Mouse (Mus musculus): ENCODE data around the gene Tssc4. TPM values are rescaled to one million over a fixed set of nuclear protein-coding genes. Genes with fewer than 3 reads are reported as not detected.

Gene Tssc4
- polyA plus RNA-seq, 1 experiment from 2014 or later = 109 TPM

GRCm38 (mm10) chr7:143033581-143033980 lies 35.5 kb upstream of the Tssc4 start:
- 71% methylated on average over 4 of the region's 4 CpGs for WGBS
- no peak for ATAC-seq
- Histone ChIP-seq H3K27me3 (replicated peaks; ENCODE audit: control insufficient read depth, insufficient read depth, low read length) (no peaks in the 10 kb centered on the region), H3K36me3 (ENCODE audit: control insufficient read depth, insufficient read depth) (0 out of 2 replicates have a peak, but pooled peaks cover 2% of the 10 kb centered on the region), H3K9ac (replicated peaks; ENCODE audit: low read depth, low read length) (no peak overlapping the region), H3K27ac (ENCODE audit: low read length) (no peak overlapping the region), H3K9me3 (ENCODE audit: control insufficient read depth, low read length) (no peaks in the 10 kb centered on the region), H3K4me2 (ENCODE audit: low read length) (no peak overlapping the region), H3K4me1 (replicated peaks; ENCODE audit: control insufficient read depth, insufficient read depth, low read length) (no peaks in the 10 kb centered on the region), H3K4me3 (replicated peaks; ENCODE audit: low read length) (no peak overlapping the region)

GRCm38 (mm10) chr7:143034112-143034511 lies 34.9 kb upstream of the Tssc4 start:
- 95% methylated on average over 2 of the region's 2 CpGs for WGBS
- H3K27ac ChIP-seq (ENCODE audit: low read length) = no peak overlapping the region

GRCm38 (mm10) chr7:143034519-143035450 lies 34.3 kb upstream of the Tssc4 start:
- Histone ChIP-seq H3K36me3 (ENCODE audit: control insufficient read depth, insufficient read depth) (0 out of 2 replicates have a peak, but pooled peaks cover 2% of the 10 kb centered on the region), H3K27ac (ENCODE audit: low read length) (no peak overlapping the region), H3K4me2 (ENCODE audit: low read length) (no peak overlapping the region), H3K9me3 (ENCODE audit: control insufficient read depth, low read length) (no peaks in the 10 kb centered on the region), H3K9ac (replicated peaks; ENCODE audit: low read depth, low read length) (no peak overlapping the region), H3K4me1 (replicated peaks; ENCODE audit: control insufficient read depth, insufficient read depth, low read length) (no peaks in the 10 kb centered on the region), H3K4me3 (replicated peaks; ENCODE audit: low read length) (no peak overlapping the region), H3K27me3 (replicated peaks; ENCODE audit: control insufficient read depth, insufficient read depth, low read length) (no peaks in the 10 kb centered on the region)
- no peak for ATAC-seq
- 93% methylated on average over 8 of the region's 8 CpGs for WGBS

More at GRCm38 (mm10) chr7:143034112-143034511, 34.9 kb upstream of the Tssc4 start:
- Histone ChIP-seq H3K27me3 (replicated peaks; ENCODE audit: control insufficient read depth, insufficient read depth, low read length) (no peaks in the 10 kb centered on the region), H3K9ac (replicated peaks; ENCODE audit: low read depth, low read length) (no peak overlapping the region), H3K9me3 (ENCODE audit: control insufficient read depth, low read length) (no peaks in the 10 kb centered on the region), H3K4me3 (replicated peaks; ENCODE audit: low read length) (no peak overlapping the region), H3K4me2 (ENCODE audit: low read length) (no peak overlapping the region), H3K36me3 (ENCODE audit: control insufficient read depth, insufficient read depth) (0 out of 2 replicates have a peak, but pooled peaks cover 2% of the 10 kb centered on the region), H3K4me1 (replicated peaks; ENCODE audit: control insufficient read depth, insufficient read depth, low read length) (no peaks in the 10 kb centered on the region)
- ATAC-seq = no peak

- no peaks in the 10 kb centered on the region for H3K4me1 ChIP-seq (replicated peaks; ENCODE audit: control insufficient read depth, insufficient read depth, low read length)
- no peak for ATAC-seq
- 86% methylated on average over 3 of the region's 3 CpGs for WGBS
- no peak overlapping the region for H3K27ac ChIP-seq (ENCODE audit: low read length)
- H3K9ac ChIP-seq (replicated peaks; ENCODE audit: low read depth, low read length) = no peak overlapping the region
- H3K9me3 ChIP-seq (ENCODE audit: control insufficient read depth, low read length) = no peaks in the 10 kb centered on the region
- 0 out of 2 replicates have a peak, but pooled peaks cover 2% of the 10 kb centered on the region for H3K36me3 ChIP-seq (ENCODE audit: control insufficient read depth, insufficient read depth)
- H3K4me3 ChIP-seq (replicated peaks; ENCODE audit: low read length) = no peak overlapping the region
- no peak overlapping the region for H3K4me2 ChIP-seq (ENCODE audit: low read length)
- H3K27me3 ChIP-seq (replicated peaks; ENCODE audit: control insufficient read depth, insufficient read depth, low read length) = no peaks in the 10 kb centered on the region
These were observed 32.3 kb upstream of the Tssc4 start for GRCm38 (mm10) chr7:143036787-143037186.

GRCm38 (mm10) chr7:143037306-143037705 lies 31.7 kb upstream of the Tssc4 start:
- H3K36me3 ChIP-seq (ENCODE audit: control insufficient read depth, insufficient read depth) = 0 out of 2 replicates have a peak, but pooled peaks cover 2% of the 10 kb centered on the region
- no peaks in the 10 kb centered on the region for H3K4me1 ChIP-seq (replicated peaks; ENCODE audit: control insufficient read depth, insufficient read depth, low read length)
- H3K4me2 ChIP-seq (ENCODE audit: low read length) = no peak overlapping the region
- H3K9ac ChIP-seq (replicated peaks; ENCODE audit: low read depth, low read length) = no peak overlapping the region
- WGBS = 94% methylated on average over 4 of the region's 4 CpGs
- H3K4me3 ChIP-seq (replicated peaks; ENCODE audit: low read length) = no peak overlapping the region
- ATAC-seq = no peak
- H3K27me3 ChIP-seq (replicated peaks; ENCODE audit: control insufficient read depth, insufficient read depth, low read length) = no peaks in the 10 kb centered on the region
- H3K9me3 ChIP-seq (ENCODE audit: control insufficient read depth, low read length) = no peaks in the 10 kb centered on the region
- no peak overlapping the region for H3K27ac ChIP-seq (ENCODE audit: low read length)

GRCm38 (mm10) chr7:143038174-143038931 lies 30.7 kb upstream of the Tssc4 start:
- Histone ChIP-seq H3K27me3 (replicated peaks; ENCODE audit: control insufficient read depth, insufficient read depth, low read length) (no peaks in the 10 kb centered on the region), H3K27ac (ENCODE audit: low read length) (no peak overlapping the region), H3K4me2 (ENCODE audit: low read length) (no peak overlapping the region), H3K4me1 (replicated peaks; ENCODE audit: control insufficient read depth, insufficient read depth, low read length) (no peaks in the 10 kb centered on the region), H3K9me3 (ENCODE audit: control insufficient read depth, low read length) (no peaks in the 10 kb centered on the region), H3K36me3 (ENCODE audit: control insufficient read depth, insufficient read depth) (0 out of 2 replicates have a peak, but pooled peaks cover under 1% of the 10 kb centered on the region), H3K4me3 (replicated peaks; ENCODE audit: low read length) (no peak overlapping the region), H3K9ac (replicated peaks; ENCODE audit: low read depth, low read length) (no peak overlapping the region)
- no peak for ATAC-seq
- 93% methylated on average over 3 of the region's 3 CpGs for WGBS

GRCm38 (mm10) chr7:143040561-143040960 lies 28.5 kb upstream of the Tssc4 start:
- ATAC-seq = no peak
- no peak overlapping the region for H3K4me2 ChIP-seq (ENCODE audit: low read length)
- no peak overlapping the region for H3K4me3 ChIP-seq (replicated peaks; ENCODE audit: low read length)
- H3K9me3 ChIP-seq (ENCODE audit: control insufficient read depth, low read length) = no peaks in the 10 kb centered on the region
- H3K27ac ChIP-seq (ENCODE audit: low read length) = no peak overlapping the region
- WGBS = 95% methylated on average over 3 of the region's 3 CpGs
- H3K9ac ChIP-seq (replicated peaks; ENCODE audit: low read depth, low read length) = no peak overlapping the region
- H3K4me1 ChIP-seq (replicated peaks; ENCODE audit: control insufficient read depth, insufficient read depth, low read length) = no peaks in the 10 kb centered on the region
- no peaks in the 10 kb centered on the region for H3K36me3 ChIP-seq (ENCODE audit: control insufficient read depth, insufficient read depth)
- H3K27me3 ChIP-seq (replicated peaks; ENCODE audit: control insufficient read depth, insufficient read depth, low read length) = no peaks in the 10 kb centered on the region

- ATAC-seq = no peak
- no peaks in the 10 kb centered on the region for H3K27me3 ChIP-seq (replicated peaks; ENCODE audit: control insufficient read depth, insufficient read depth, low read length)
- WGBS = 84% methylated on average over 3 of the region's 3 CpGs
- no peaks in the 10 kb centered on the region for H3K9me3 ChIP-seq (ENCODE audit: control insufficient read depth, low read length)
- no peak overlapping the region for H3K4me3 ChIP-seq (replicated peaks; ENCODE audit: low read length)
- no peak overlapping the region for H3K9ac ChIP-seq (replicated peaks; ENCODE audit: low read depth, low read length)
- no peak overlapping the region for H3K27ac ChIP-seq (ENCODE audit: low read length)
- H3K36me3 ChIP-seq (ENCODE audit: control insufficient read depth, insufficient read depth) = no peaks in the 10 kb centered on the region
- no peaks in the 10 kb centered on the region for H3K4me1 ChIP-seq (replicated peaks; ENCODE audit: control insufficient read depth, insufficient read depth, low read length)
- no peak overlapping the region for H3K4me2 ChIP-seq (ENCODE audit: low read length)
These were observed 27.8 kb upstream of the Tssc4 start for GRCm38 (mm10) chr7:143041138-143041822.

GRCm38 (mm10) chr7:143042089-143042488 lies 27.0 kb upstream of the Tssc4 start:
- H3K4me2 ChIP-seq (ENCODE audit: low read length) = no peak overlapping the region
- no peaks in the 10 kb centered on the region for H3K9me3 ChIP-seq (ENCODE audit: control insufficient read depth, low read length)
- no peak overlapping the region for H3K9ac ChIP-seq (replicated peaks; ENCODE audit: low read depth, low read length)
- H3K4me3 ChIP-seq (replicated peaks; ENCODE audit: low read length) = no peak overlapping the region
- WGBS = 69% methylated on average over 3 of the region's 3 CpGs
- no peak overlapping the region for H3K27ac ChIP-seq (ENCODE audit: low read length)
- no peak for ATAC-seq
- no peaks in the 10 kb centered on the region for H3K36me3 ChIP-seq (ENCODE audit: control insufficient read depth, insufficient read depth)
- no peaks in the 10 kb centered on the region for H3K27me3 ChIP-seq (replicated peaks; ENCODE audit: control insufficient read depth, insufficient read depth, low read length)
- no peaks in the 10 kb centered on the region for H3K4me1 ChIP-seq (replicated peaks; ENCODE audit: control insufficient read depth, insufficient read depth, low read length)

Measured in forebrain, embryonic 16.5 days (tissue).